Mouse (Mus musculus) midbrain, embryonic 11.5 days (tissue): Measurements from ENCODE around the gene Rnf213. TPM values are rescaled to one million over a fixed set of nuclear protein-coding genes. Genes with fewer than 3 reads are reported as not detected.

ENCODE experiments used
- ATAC-seq: fragments of 200-750 bp; cut with Nextera tagmentation; 2 replicates; pipeline ENCODE4 v1.8.0; 2017; ENCODE audit warnings: moderate TSS enrichment, moderate library complexity; ENCODE audit not compliant: low FRiP score
- DNase-seq: peaks from one replicate; pipeline ENCODE4 v3.0.0; 2015; ENCODE audit warnings: low spot score; ENCODE audit errors: missing footprints
- H3K27ac ChIP-seq: fragments of 300-500 bp; sonication (generic); 2 replicates; pipeline ENCODE4 v1.5.1; 2014; ENCODE audit warnings: low read depth, low read length
- H3K27me3 ChIP-seq: fragments of 300-500 bp; sonication (generic); 2 replicates; pipeline ENCODE4 v1.6.1; 2014; ENCODE audit warnings: mild to moderate bottlenecking, low read length, moderate library complexity, mixed read lengths; ENCODE audit not compliant: control insufficient read depth, insufficient read depth
- H3K36me3 ChIP-seq: fragments of 300-500 bp; sonication (generic); 2 replicates; pipeline ENCODE4 v1.6.1; 2014; ENCODE audit warnings: mild to moderate bottlenecking, low read length, moderate library complexity, mixed read lengths; ENCODE audit not compliant: control insufficient read depth, insufficient read depth
- H3K4me1 ChIP-seq: fragments of 300-500 bp; sonication (generic); 2 replicates; pipeline ENCODE4 v1.6.1; 2014; ENCODE audit warnings: low read length; ENCODE audit not compliant: control insufficient read depth, insufficient read depth
- H3K4me2 ChIP-seq: fragments of 300-500 bp; sonication (generic); 2 replicates; pipeline ENCODE4 v1.6.1; 2014; ENCODE audit warnings: mild to moderate bottlenecking, moderate library complexity
- H3K4me3 ChIP-seq: fragments of 300-500 bp; sonication (generic); 2 replicates; pipeline ENCODE4 v1.5.1; 2014; ENCODE audit warnings: low read depth, low read length
- H3K9ac ChIP-seq: fragments of 300-500 bp; sonication (generic); 2 replicates; pipeline ENCODE4 v1.6.1; 2014; ENCODE audit warnings: low read length
- H3K9me3 ChIP-seq: fragments of 300-500 bp; sonication (generic); 2 replicates; pipeline ENCODE4 v1.6.1; 2016; ENCODE audit warnings: low read length; ENCODE audit not compliant: control insufficient read depth
- WGBS: fragments of 180-500 bp; shearing (Covaris S2); extraction: QIAGEN DNeasy Blood & Tissue Kit; methylation state at CpG from one replicate; pipeline ENCODE4 v1.1.7; 2014; 5-methylcytosine and 5-hydroxymethylcytosine counted together
- polyA plus RNA-seq: library from polyadenylated mRNA; unstranded; fragments of >200 nt; fragmentation: Nextera tagmentation; extraction: Ambion mirVana; gene quantifications from 2 replicates; pipeline ENCODE4 v1.2.1, GENCODE M21; 2014

The Rnf213 gene
- polyA plus RNA-seq, 1 experiment from 2014 or later, result 1.7 TPM

DNA sequence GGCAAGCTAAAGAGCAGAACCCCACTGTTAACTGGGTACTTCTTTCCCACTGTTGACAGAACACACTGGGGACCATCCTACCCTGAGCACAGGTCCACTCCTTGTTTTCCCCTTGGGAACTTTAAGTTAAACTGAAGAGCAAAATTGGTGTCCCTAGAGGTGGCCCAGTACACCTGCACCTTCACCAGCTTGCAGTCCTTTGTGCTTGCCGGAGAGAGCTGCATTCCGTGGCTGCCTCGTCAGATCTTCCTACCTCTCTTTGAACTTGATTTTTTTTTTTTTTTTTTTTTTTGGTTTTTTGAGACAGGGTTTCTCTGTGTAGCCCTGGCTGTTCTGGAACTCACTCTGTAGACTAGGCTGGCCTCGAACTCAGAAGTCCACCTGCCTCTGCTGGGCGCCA, 27.5 kb downstream of the Rnf213 start:
- Histone ChIP-seq H3K4me3 (no peak overlapping the region), H3K9ac (no peak overlapping the region), H3K9me3 (no peaks in the 10 kb centered on the region), H3K36me3 (no peaks in the 10 kb centered on the region), H3K4me2 (no peak overlapping the region), H3K27me3 (no peaks in the 10 kb centered on the region; the same call in 1 of the 2 replicates), H3K27ac (no peak overlapping the region), H3K4me1 (no peaks in the 10 kb centered on the region)
- no peak for DNase-seq
- WGBS, result 80% methylated on average over 5 of the region's 5 CpGs
- no peak for ATAC-seq

DNA sequence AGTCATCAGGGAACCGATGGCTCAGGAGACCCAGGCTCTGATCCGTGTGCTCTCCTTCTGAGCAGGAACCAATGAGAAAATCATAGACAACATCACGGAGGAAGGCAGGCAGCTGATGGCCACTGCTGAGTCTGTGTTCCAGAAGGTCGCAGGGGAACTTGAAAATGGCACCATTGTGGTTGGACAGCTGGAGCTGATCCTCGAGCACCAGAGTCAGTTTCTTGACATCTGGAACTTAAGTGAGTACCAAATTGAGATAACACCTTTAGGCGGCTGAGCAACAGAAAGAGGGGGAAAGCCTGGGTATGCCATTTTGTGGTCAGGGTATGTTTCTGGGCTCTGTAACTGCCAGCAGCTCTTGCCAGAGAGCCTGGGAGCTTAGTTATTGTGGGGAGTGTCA, 34.5 kb downstream of the Rnf213 start:
- no peak overlapping the region for H3K4me3 ChIP-seq
- H3K4me1 ChIP-seq, result peaks cover 4% of the 10 kb centered on the region; the same call in 1 of the 2 replicates
- H3K36me3 ChIP-seq, result no peaks in the 10 kb centered on the region
- DNase-seq, result no peak
- no peak for ATAC-seq
- H3K9me3 ChIP-seq, result no peaks in the 10 kb centered on the region
- WGBS, result 85% methylated on average over 6 of the region's 6 CpGs
- no peak overlapping the region for H3K4me2 ChIP-seq
- H3K27ac ChIP-seq, result no peak overlapping the region
- no peak overlapping the region for H3K9ac ChIP-seq
- no peaks in the 10 kb centered on the region for H3K27me3 ChIP-seq

DNA sequence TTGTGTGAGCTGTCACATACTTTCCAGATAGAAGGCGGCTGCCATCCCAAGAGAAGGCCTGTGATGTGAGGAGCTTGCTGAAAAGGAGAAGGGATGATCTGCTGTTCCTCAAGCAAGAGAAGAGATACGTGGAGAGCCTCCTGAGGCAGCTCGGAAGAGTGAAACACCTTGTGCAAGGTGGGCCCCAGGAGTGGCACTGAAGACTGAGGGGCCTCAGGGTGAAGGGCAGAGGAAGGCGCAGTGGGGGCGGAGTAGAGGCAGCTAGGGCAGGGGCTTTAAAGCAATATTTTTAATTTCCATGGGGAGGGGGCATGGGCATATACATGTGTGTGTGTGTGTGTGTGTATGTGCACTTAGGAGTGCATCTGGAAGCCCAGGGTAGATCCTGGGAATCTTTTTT, 35.1 kb downstream of the Rnf213 start:
- peaks cover 4% of the 10 kb centered on the region; the same call in 1 of the 2 replicates for H3K4me1 ChIP-seq
- no peaks in the 10 kb centered on the region for H3K36me3 ChIP-seq
- DNase-seq, result no peak
- peak overlapping the region; percentile 24; the same call in 1 of the 2 replicates for H3K9ac ChIP-seq
- WGBS, result 86% methylated on average over 5 of the region's 5 CpGs
- no peak overlapping the region for H3K4me3 ChIP-seq
- peak overlapping the region; percentile 49 for H3K4me2 ChIP-seq
- H3K9me3 ChIP-seq, result no peaks in the 10 kb centered on the region
- ATAC-seq, result no peak
- H3K27ac ChIP-seq, result no peak overlapping the region
- H3K27me3 ChIP-seq, result no peaks in the 10 kb centered on the region

DNA sequence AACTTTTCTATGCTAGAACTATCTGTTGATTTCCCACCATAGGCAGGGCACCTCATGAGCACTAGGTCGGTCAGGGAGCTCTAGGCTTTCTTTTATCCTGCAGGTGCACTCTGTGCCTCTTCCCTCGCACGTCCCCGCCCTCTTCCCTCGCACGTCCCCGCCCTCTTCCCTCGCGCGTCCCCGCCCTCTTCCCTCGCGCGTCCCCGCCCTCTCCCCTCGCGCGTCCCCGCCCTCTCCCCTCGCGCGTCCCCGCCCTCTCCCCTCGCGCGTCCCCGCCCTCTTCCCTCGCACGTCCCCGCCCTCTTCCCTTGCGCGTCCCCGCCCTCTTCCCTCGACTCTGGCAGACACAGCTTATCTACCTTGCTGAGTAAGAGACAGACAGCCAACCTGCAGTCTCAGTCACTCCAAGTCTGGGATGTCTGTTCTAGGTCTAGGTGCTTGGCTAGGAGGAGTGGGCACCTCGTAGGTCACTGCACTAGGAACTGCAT, 35.8 kb downstream of the Rnf213 start:
- WGBS, result 2% methylated on average over 19 of the region's 35 CpGs
- Histone ChIP-seq H3K27me3 (no peaks in the 10 kb centered on the region; the same call in 1 of the 2 replicates), H3K9me3 (no peaks in the 10 kb centered on the region), H3K4me2 (peak overlapping the region; percentile 49), H3K36me3 (no peaks in the 10 kb centered on the region), H3K4me1 (peaks cover 4% of the 10 kb centered on the region; the same call in 1 of the 2 replicates), H3K4me3 (peak overlapping the region; percentile 23), H3K9ac (no peak overlapping the region; the same call in 1 of the 2 replicates), H3K27ac (no peak overlapping the region)
- ATAC-seq (0 out of 2 replicates have a peak, but pooled peaks have one; percentile 55), DNase-seq (peak; percentile 89)

DNA sequence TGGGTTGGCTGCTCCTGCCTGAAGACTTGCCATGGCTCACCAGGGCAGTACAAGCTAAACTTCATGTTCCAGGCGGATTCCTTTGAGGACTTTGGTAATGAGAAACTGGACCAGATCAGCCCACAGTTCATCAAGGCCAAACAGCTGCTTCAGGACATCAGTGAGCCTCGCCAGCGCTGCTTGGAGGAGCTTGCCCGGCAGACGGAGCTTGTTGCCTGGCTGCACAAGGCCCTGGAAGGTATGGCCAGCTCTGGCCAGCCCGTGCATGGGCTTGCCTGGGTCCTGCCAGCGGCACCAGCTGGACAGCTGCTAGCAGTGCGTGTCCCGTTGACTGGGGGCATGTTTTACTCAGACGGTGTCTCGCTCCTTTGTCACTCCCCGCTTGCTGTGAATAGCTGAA, 38.6 kb downstream of the Rnf213 start:
- no peak overlapping the region for H3K4me2 ChIP-seq
- 86% methylated on average over 12 of the region's 12 CpGs for WGBS
- no peaks in the 10 kb centered on the region for H3K36me3 ChIP-seq
- H3K9ac ChIP-seq, result no peak overlapping the region
- no peaks in the 10 kb centered on the region for H3K9me3 ChIP-seq
- DNase-seq (no peak), ATAC-seq (no peak)
- no peaks in the 10 kb centered on the region; the same call in 1 of the 2 replicates for H3K27me3 ChIP-seq
- peaks cover 4% of the 10 kb centered on the region; the same call in 1 of the 2 replicates for H3K4me1 ChIP-seq
- H3K4me3 ChIP-seq, result no peak overlapping the region
- no peak overlapping the region for H3K27ac ChIP-seq

DNA sequence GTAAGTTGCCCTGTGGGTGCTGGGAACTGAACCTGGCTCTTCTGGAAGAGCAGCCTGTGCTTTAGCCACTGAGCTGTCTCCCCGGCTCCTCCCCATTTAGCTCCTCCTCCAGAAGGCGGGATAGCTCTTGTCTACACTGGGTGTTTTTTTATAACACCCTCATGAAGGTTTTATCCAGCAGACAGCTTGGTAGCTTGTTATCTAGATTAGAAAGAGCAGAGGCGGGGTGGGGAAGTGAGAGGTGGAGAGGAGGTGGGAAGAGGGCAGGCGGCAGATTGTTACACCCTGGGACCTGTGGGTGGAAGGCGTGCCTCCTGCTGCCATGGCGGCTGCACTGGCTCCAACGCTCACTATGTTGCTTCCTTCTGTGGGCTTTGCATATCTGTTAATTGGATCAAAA, 39.8 kb downstream of the Rnf213 start:
- peaks cover 4% of the 10 kb centered on the region; the same call in 1 of the 2 replicates for H3K4me1 ChIP-seq
- no peak overlapping the region for H3K9ac ChIP-seq
- no peaks in the 10 kb centered on the region; the same call in 1 of the 2 replicates for H3K27me3 ChIP-seq
- no peak overlapping the region for H3K4me2 ChIP-seq
- 70% methylated on average over 7 of the region's 7 CpGs for WGBS
- H3K4me3 ChIP-seq, result no peak overlapping the region
- no peaks in the 10 kb centered on the region for H3K9me3 ChIP-seq
- H3K36me3 ChIP-seq, result no peaks in the 10 kb centered on the region
- no peak overlapping the region for H3K27ac ChIP-seq
- ATAC-seq, result no peak
- no peak for DNase-seq

DNA sequence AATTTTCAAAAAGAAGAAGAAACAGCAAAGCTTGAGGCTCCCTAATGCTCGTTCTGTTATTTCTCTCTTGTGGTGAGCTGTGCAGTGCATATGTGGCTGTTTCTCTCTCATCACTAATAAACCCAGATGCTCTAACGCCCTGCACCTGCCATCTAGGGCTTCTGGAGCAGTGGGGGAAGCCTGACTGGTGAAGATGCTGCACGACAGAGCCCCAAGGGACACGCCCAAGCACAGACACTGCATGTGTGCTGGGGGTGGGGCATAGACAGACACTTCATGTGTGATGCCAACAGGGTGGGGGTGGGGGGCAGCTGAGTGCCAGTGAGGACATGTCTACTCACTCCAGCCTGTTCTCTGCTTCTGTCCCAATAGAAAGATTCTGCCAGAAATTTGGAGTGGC, 41.4 kb downstream of the Rnf213 start:
- H3K36me3 ChIP-seq, result no peaks in the 10 kb centered on the region
- no peaks in the 10 kb centered on the region for H3K9me3 ChIP-seq
- WGBS, result 72% methylated on average over 4 of the region's 4 CpGs
- no peak overlapping the region for H3K27ac ChIP-seq
- no peak overlapping the region for H3K4me3 ChIP-seq
- no peaks in the 10 kb centered on the region for H3K4me1 ChIP-seq
- DNase-seq (no peak), ATAC-seq (no peak)
- H3K27me3 ChIP-seq, result no peaks in the 10 kb centered on the region; the same call in 1 of the 2 replicates
- no peak overlapping the region for H3K9ac ChIP-seq
- H3K4me2 ChIP-seq, result no peak overlapping the region

DNA sequence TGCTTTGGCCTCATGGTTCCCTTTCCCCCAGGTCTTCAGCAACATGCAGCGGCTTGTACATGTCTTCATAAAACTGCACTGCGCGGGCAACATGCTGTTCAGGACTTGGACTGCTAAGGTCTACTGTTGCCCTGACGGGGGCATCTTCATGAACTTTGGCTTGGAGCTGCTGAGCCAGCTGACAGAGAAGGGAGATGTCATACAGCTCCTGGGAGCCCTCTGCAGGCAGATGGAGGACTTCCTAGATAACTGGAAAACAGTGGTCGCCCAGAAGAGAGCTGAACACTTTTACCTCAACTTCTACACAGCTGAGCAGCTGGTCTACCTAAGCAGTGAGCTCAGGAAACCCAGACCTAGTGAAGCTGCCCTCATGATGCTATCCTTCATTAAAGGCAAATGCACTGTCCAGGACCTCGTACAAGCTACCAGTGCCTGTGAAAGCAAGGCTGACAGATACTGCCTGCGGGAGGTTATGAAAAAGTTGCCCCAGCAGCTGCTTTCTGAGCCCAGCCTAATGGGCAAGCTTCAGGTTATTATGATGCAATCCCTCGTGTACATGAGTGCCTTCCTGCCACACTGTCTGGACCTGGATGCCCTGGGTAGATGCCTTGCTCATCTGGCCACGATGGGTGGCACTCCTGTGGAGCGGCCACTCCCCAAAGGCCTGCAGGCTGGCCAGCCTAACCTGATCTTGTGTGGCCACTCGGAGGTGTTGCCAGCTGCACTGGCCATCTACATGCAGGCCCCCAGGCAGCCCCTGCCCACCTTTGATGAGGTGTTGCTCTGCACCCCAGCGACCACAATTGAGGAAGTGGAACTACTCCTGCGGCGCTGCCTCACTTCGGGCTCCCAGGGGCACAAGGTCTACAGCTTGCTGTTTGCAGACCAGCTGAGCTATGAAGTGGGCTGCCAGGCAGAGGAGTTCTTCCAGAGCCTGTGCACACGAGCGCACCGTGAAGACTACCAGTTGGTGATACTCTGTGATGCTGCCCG, 43.3 kb downstream of the Rnf213 start:
- DNase-seq, result no peak
- H3K27me3 ChIP-seq, result no peaks in the 10 kb centered on the region; the same call in 1 of the 2 replicates
- ATAC-seq, result no peak
- H3K36me3 ChIP-seq, result no peaks in the 10 kb centered on the region
- no peak overlapping the region for H3K9ac ChIP-seq
- WGBS, result 77% methylated on average over 19 of the region's 19 CpGs
- no peak overlapping the region for H3K4me3 ChIP-seq
- H3K27ac ChIP-seq, result no peak overlapping the region
- H3K9me3 ChIP-seq, result no peaks in the 10 kb centered on the region
- no peaks in the 10 kb centered on the region for H3K4me1 ChIP-seq
- no peak overlapping the region for H3K4me2 ChIP-seq

DNA sequence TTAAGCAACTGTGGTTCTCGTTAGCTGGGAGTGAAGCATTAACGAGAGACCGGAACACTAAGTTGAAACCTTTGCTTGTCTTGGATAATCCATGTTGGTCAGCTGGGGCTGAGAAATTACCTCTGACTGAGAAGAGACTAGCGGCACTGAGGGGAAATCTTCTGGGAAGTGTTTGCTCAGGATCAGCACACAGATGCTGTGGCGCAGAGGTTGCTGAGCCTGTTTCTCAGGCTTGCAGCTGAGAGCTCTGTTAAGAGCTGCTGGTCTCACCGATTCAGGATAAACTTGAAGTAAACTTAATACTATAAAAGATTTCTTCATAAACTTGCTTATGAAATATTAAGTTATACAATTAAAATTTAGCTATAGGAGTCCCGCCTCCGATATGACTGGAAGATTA, 45.9 kb downstream of the Rnf213 start:
- no peak overlapping the region for H3K4me3 ChIP-seq
- H3K36me3 ChIP-seq, result no peaks in the 10 kb centered on the region
- no peak overlapping the region for H3K27ac ChIP-seq
- ATAC-seq (no peak), DNase-seq (no peak)
- no peak overlapping the region for H3K9ac ChIP-seq
- no peak overlapping the region for H3K4me2 ChIP-seq
- WGBS, result 85% methylated on average over 8 of the region's 8 CpGs
- H3K9me3 ChIP-seq, result no peaks in the 10 kb centered on the region
- H3K4me1 ChIP-seq, result no peaks in the 10 kb centered on the region
- no peaks in the 10 kb centered on the region for H3K27me3 ChIP-seq
